Mouse (Mus musculus) cerebellum, postnatal 25 days (tissue): ENCODE results near the gene Cdk12.
A peak's percentile ranks its signal among the peaks of the same experiment; 100 is the strongest.

Experiments
- DNase-seq, 2 experiments: peaks; one replicate each; pipeline ENCODE4 v3.0.0; 2021; ENCODE audit warnings: mixed read lengths in 2 of 2

Gene Cdk12

GRCm38 (mm10) chr11:98260706-98261479 lies 58.0 kb downstream of the Cdk12 start:
- DNase-seq, result no peak

- DNase-seq, result peak; percentile 94 to 95
Measured at GRCm38 (mm10) chr11:98265039-98265438, 62.2 kb downstream of the Cdk12 start.

- peak in 1 of 2 experiments; percentile 17 for DNase-seq
Measured at GRCm38 (mm10) chr11:98265891-98266290, 63.0 kb downstream of the Cdk12 start.

GRCm38 (mm10) chr11:98266699-98267402 lies 64.0 kb downstream of the Cdk12 start:
- DNase-seq, result peak in 1 of 2 experiments; percentile 40

GRCm38 (mm10) chr11:98270066-98270465 lies 67.2 kb downstream of the Cdk12 start:
- DNase-seq, result no peak

- no peak for DNase-seq
Measured at GRCm38 (mm10) chr11:98270466-98270865, 67.6 kb downstream of the Cdk12 start.

GRCm38 (mm10) chr11:98283740-98284139 lies 80.9 kb downstream of the Cdk12 start:
- DNase-seq, result no peak

GRCm38 (mm10) chr11:98284230-98284629 lies 81.4 kb downstream of the Cdk12 start:
- DNase-seq, result peak; percentile 46 to 63

GRCm38 (mm10) chr11:98285368-98285767 lies 82.5 kb downstream of the Cdk12 start:
- no peak for DNase-seq

GRCm38 (mm10) chr11:98287531-98287930 lies 84.7 kb downstream of the Cdk12 start:
- no peak for DNase-seq

GRCm38 (mm10) chr11:98287961-98288360 lies 85.1 kb downstream of the Cdk12 start:
- DNase-seq, result peak in 1 of 2 experiments; percentile 41

- peak; percentile 65 to 78 for DNase-seq
Measured at GRCm38 (mm10) chr11:98289873-98290272, 87.0 kb downstream of the Cdk12 start.

- peak in 1 of 2 experiments; percentile 32 for DNase-seq
Measured at GRCm38 (mm10) chr11:98290906-98291305, 88.0 kb downstream of the Cdk12 start.

- DNase-seq, result no peak
Measured at GRCm38 (mm10) chr11:98293070-98293469, 90.2 kb downstream of the Cdk12 start.

- DNase-seq, result peak; percentile 97 to 98
Measured at GRCm38 (mm10) chr11:98294188-98295012, 91.5 kb downstream of the Cdk12 start.

GRCm38 (mm10) chr11:98295013-98295585 lies 92.2 kb downstream of the Cdk12 start:
- DNase-seq, result peak; percentile 63 to 65

GRCm38 (mm10) chr11:98296277-98296676 lies 93.4 kb downstream of the Cdk12 start:
- peak; percentile 48 to 59 for DNase-seq

- no peak for DNase-seq
Measured at GRCm38 (mm10) chr11:98296916-98297315, 94.1 kb downstream of the Cdk12 start.

- DNase-seq, result peak; percentile 37 to 41
Measured at GRCm38 (mm10) chr11:98297778-98298177, 94.9 kb downstream of the Cdk12 start.

GRCm38 (mm10) chr11:98298484-98299205 lies 95.8 kb downstream of the Cdk12 start:
- peak in 1 of 2 experiments; percentile 32 for DNase-seq

GRCm38 (mm10) chr11:98313790-98314323 lies 111.0 kb downstream of the Cdk12 start:
- peak; percentile 66 to 73 for DNase-seq

- no peak for DNase-seq
Measured at GRCm38 (mm10) chr11:98317479-98317878, 114.6 kb downstream of the Cdk12 start.
